Mouse (Mus musculus): Measurements from ENCODE around the gene Pagr1b. TPM values are rescaled to one million over a fixed set of nuclear protein-coding genes. Genes with fewer than 3 reads are reported as not detected.
A peak's percentile ranks its signal among the peaks of the same experiment; 100 is the strongest.

Pagr1b gene
- polyA plus RNA-seq, 1 experiment from 2014 or later, result 0.32 TPM

- 49% methylated on average over 5 of the region's 5 CpGs for WGBS
- Histone ChIP-seq H3K9me3 (replicated peaks; ENCODE audit: control insufficient read depth, low read length) (no peaks in the 10 kb centered on the region), H3K4me2 (ENCODE audit: low read depth, low read length) (peak overlapping the region; percentile 83), H3K27ac (replicated peaks; ENCODE audit: low read depth, low read length) (peak overlapping the region; percentile 62), H3K4me1 (ENCODE audit: control insufficient read depth, insufficient read depth, low read length) (peaks cover 15% of the 10 kb centered on the region), H3K27me3 (ENCODE audit: control insufficient read depth, insufficient read depth, low read length) (no peaks in the 10 kb centered on the region), H3K36me3 (replicated peaks; ENCODE audit: control insufficient read depth, insufficient read depth, low read depth, low read length) (peaks cover 4% of the 10 kb centered on the region), H3K4me3 (ENCODE audit: low read depth, low read length) (peak overlapping the region; percentile 46), H3K9ac (replicated peaks; ENCODE audit: low read length) (peak overlapping the region; percentile 74)
- ATAC-seq (replicated peaks; ENCODE audit: insufficient number of reproducible peaks, low FRiP score, low TSS enrichment, low read depth), result no peak
- peak; percentile 49 for DNase-seq (ENCODE audit: low spot score)
Observed at GRCm38 (mm10) chr7:127021563-127022527, 5.6 kb upstream of the Pagr1b start.

GRCm38 (mm10) chr7:127020901-127021562 is 4.7 kb upstream of the Pagr1b start, which contains the start of the genes Gm42742 and Prrt2:
TSS of gene Gm42742 (minus strand) at chr7:127021097.
TSS of gene Prrt2 (minus strand) at chr7:127021211.
- Histone ChIP-seq H3K4me1 (ENCODE audit: control insufficient read depth, insufficient read depth, low read length) (peaks cover 15% of the 10 kb centered on the region), H3K4me3 (ENCODE audit: low read depth, low read length) (peak within 1 kb of the TSS; percentile 46), H3K4me2 (ENCODE audit: low read depth, low read length) (peak within 1 kb of the TSS; percentile 83), H3K27me3 (ENCODE audit: control insufficient read depth, insufficient read depth, low read length) (no peaks in the 10 kb centered on the region), H3K9me3 (replicated peaks; ENCODE audit: control insufficient read depth, low read length) (no peaks in the 10 kb centered on the region), H3K27ac (replicated peaks; ENCODE audit: low read depth, low read length) (peak within 1 kb of the TSS; percentile 62), H3K36me3 (replicated peaks; ENCODE audit: control insufficient read depth, insufficient read depth, low read depth, low read length) (peaks cover 4% of the 10 kb centered on the region), H3K9ac (replicated peaks; ENCODE audit: low read length) (peak within 1 kb of the TSS; percentile 74)
- 0 out of 2 replicates have a peak, but pooled peaks have one; percentile 8 for ATAC-seq (replicated peaks; ENCODE audit: insufficient number of reproducible peaks, low FRiP score, low TSS enrichment, low read depth)
- DNase-seq (ENCODE audit: low spot score), result peak; percentile 72
- WGBS, result 2% methylated on average over 37 of the region's 37 CpGs

GRCm38 (mm10) chr7:127020491-127020890 is 4.2 kb upstream of the Pagr1b start:
- DNase-seq (ENCODE audit: low spot score), result no peak
- ATAC-seq (replicated peaks; ENCODE audit: insufficient number of reproducible peaks, low FRiP score, low TSS enrichment, low read depth), result no peak
- peak overlapping the region; percentile 74 for H3K9ac ChIP-seq (replicated peaks; ENCODE audit: low read length)
- no peaks in the 10 kb centered on the region for H3K27me3 ChIP-seq (ENCODE audit: control insufficient read depth, insufficient read depth, low read length)
- H3K4me3 ChIP-seq (ENCODE audit: low read depth, low read length), result peak overlapping the region; percentile 46
- peak overlapping the region; percentile 62; the same call in 1 of the 2 replicates for H3K27ac ChIP-seq (replicated peaks; ENCODE audit: low read depth, low read length)
- H3K9me3 ChIP-seq (replicated peaks; ENCODE audit: control insufficient read depth, low read length), result no peaks in the 10 kb centered on the region
- peak overlapping the region; percentile 83 for H3K4me2 ChIP-seq (ENCODE audit: low read depth, low read length)
- WGBS, result 37% methylated on average over 5 of the region's 5 CpGs
- H3K36me3 ChIP-seq (replicated peaks; ENCODE audit: control insufficient read depth, insufficient read depth, low read depth, low read length), result peaks cover 4% of the 10 kb centered on the region
- peaks cover 15% of the 10 kb centered on the region for H3K4me1 ChIP-seq (ENCODE audit: control insufficient read depth, insufficient read depth, low read length)

- no peaks in the 10 kb centered on the region for H3K27me3 ChIP-seq (ENCODE audit: control insufficient read depth, insufficient read depth, low read length)
- peak overlapping the region; percentile 74 for H3K9ac ChIP-seq (replicated peaks; ENCODE audit: low read length)
- H3K4me2 ChIP-seq (ENCODE audit: low read depth, low read length), result peak overlapping the region; percentile 83
- H3K36me3 ChIP-seq (replicated peaks; ENCODE audit: control insufficient read depth, insufficient read depth, low read depth, low read length), result peaks cover 4% of the 10 kb centered on the region
- no peaks in the 10 kb centered on the region for H3K9me3 ChIP-seq (replicated peaks; ENCODE audit: control insufficient read depth, low read length)
- WGBS, result 78% methylated on average over 3 of the region's 3 CpGs
- no peak for DNase-seq (ENCODE audit: low spot score)
- 0 out of 2 replicates have a peak overlapping the region, but pooled peaks have one; percentile 7 for H3K27ac ChIP-seq (replicated peaks; ENCODE audit: low read depth, low read length)
- peak overlapping the region; percentile 46 for H3K4me3 ChIP-seq (ENCODE audit: low read depth, low read length)
- H3K4me1 ChIP-seq (ENCODE audit: control insufficient read depth, insufficient read depth, low read length), result peaks cover 18% of the 10 kb centered on the region
- ATAC-seq (replicated peaks; ENCODE audit: insufficient number of reproducible peaks, low FRiP score, low TSS enrichment, low read depth), result no peak
Observed at GRCm38 (mm10) chr7:127020031-127020430, 3.7 kb upstream of the Pagr1b start.

- H3K4me3 ChIP-seq (ENCODE audit: low read depth, low read length), result no peak overlapping the region
- H3K9me3 ChIP-seq (replicated peaks; ENCODE audit: control insufficient read depth, low read length), result no peaks in the 10 kb centered on the region
- no peaks in the 10 kb centered on the region for H3K27me3 ChIP-seq (ENCODE audit: control insufficient read depth, insufficient read depth, low read length)
- H3K4me1 ChIP-seq (ENCODE audit: control insufficient read depth, insufficient read depth, low read length), result peaks cover 22% of the 10 kb centered on the region
- peak overlapping the region; percentile 74 for H3K9ac ChIP-seq (replicated peaks; ENCODE audit: low read length)
- DNase-seq (ENCODE audit: low spot score), result no peak
- peaks cover 4% of the 10 kb centered on the region for H3K36me3 ChIP-seq (replicated peaks; ENCODE audit: control insufficient read depth, insufficient read depth, low read depth, low read length)
- ATAC-seq (replicated peaks; ENCODE audit: insufficient number of reproducible peaks, low FRiP score, low TSS enrichment, low read depth), result no peak
- 0 out of 2 replicates have a peak overlapping the region, but pooled peaks have one; percentile 7 for H3K27ac ChIP-seq (replicated peaks; ENCODE audit: low read depth, low read length)
- peak overlapping the region; percentile 83 for H3K4me2 ChIP-seq (ENCODE audit: low read depth, low read length)
- 77% methylated on average over 14 of the region's 14 CpGs for WGBS
Observed at GRCm38 (mm10) chr7:127019306-127019960, 3.1 kb upstream of the Pagr1b start.

GRCm38 (mm10) chr7:127018416-127019305 is 2.4 kb upstream of the Pagr1b start:
- peaks cover 22% of the 10 kb centered on the region for H3K4me1 ChIP-seq (ENCODE audit: control insufficient read depth, insufficient read depth, low read length)
- DNase-seq (ENCODE audit: low spot score), result no peak
- H3K4me2 ChIP-seq (ENCODE audit: low read depth, low read length), result no peak overlapping the region
- no peak overlapping the region for H3K4me3 ChIP-seq (ENCODE audit: low read depth, low read length)
- H3K36me3 ChIP-seq (replicated peaks; ENCODE audit: control insufficient read depth, insufficient read depth, low read depth, low read length), result peaks cover 4% of the 10 kb centered on the region
- H3K9ac ChIP-seq (replicated peaks; ENCODE audit: low read length), result peak overlapping the region; percentile 74
- H3K27me3 ChIP-seq (ENCODE audit: control insufficient read depth, insufficient read depth, low read length), result no peaks in the 10 kb centered on the region
- no peak overlapping the region for H3K27ac ChIP-seq (replicated peaks; ENCODE audit: low read depth, low read length)
- WGBS, result 69% methylated on average over 15 of the region's 15 CpGs
- no peaks in the 10 kb centered on the region for H3K9me3 ChIP-seq (replicated peaks; ENCODE audit: control insufficient read depth, low read length)
- no peak for ATAC-seq (replicated peaks; ENCODE audit: insufficient number of reproducible peaks, low FRiP score, low TSS enrichment, low read depth)

- Histone ChIP-seq H3K4me2 (ENCODE audit: low read depth, low read length) (no peak overlapping the region), H3K36me3 (replicated peaks; ENCODE audit: control insufficient read depth, insufficient read depth, low read depth, low read length) (peaks cover 4% of the 10 kb centered on the region), H3K9ac (replicated peaks; ENCODE audit: low read length) (peak overlapping the region; percentile 29), H3K9me3 (replicated peaks; ENCODE audit: control insufficient read depth, low read length) (no peaks in the 10 kb centered on the region), H3K4me1 (ENCODE audit: control insufficient read depth, insufficient read depth, low read length) (peaks cover 15% of the 10 kb centered on the region), H3K27me3 (ENCODE audit: control insufficient read depth, insufficient read depth, low read length) (no peaks in the 10 kb centered on the region), H3K4me3 (ENCODE audit: low read depth, low read length) (no peak overlapping the region), H3K27ac (replicated peaks; ENCODE audit: low read depth, low read length) (no peak overlapping the region; the same call in 1 of the 2 replicates)
- 59% methylated on average over 6 of the region's 6 CpGs for WGBS
- DNase-seq (ENCODE audit: low spot score), result no peak
- ATAC-seq (replicated peaks; ENCODE audit: insufficient number of reproducible peaks, low FRiP score, low TSS enrichment, low read depth), result no peak
Observed at GRCm38 (mm10) chr7:127017950-127018345, 1.7 kb upstream of the Pagr1b start.
